Mouse (Mus musculus): ENCODE measurements around the gene Six2.
"Not testable (repeated sequence)": the region's sequence is repeated elsewhere in the genome, so short reads cannot be mapped to it uniquely, and the experiment has no call there.

Six2 gene

DNA sequence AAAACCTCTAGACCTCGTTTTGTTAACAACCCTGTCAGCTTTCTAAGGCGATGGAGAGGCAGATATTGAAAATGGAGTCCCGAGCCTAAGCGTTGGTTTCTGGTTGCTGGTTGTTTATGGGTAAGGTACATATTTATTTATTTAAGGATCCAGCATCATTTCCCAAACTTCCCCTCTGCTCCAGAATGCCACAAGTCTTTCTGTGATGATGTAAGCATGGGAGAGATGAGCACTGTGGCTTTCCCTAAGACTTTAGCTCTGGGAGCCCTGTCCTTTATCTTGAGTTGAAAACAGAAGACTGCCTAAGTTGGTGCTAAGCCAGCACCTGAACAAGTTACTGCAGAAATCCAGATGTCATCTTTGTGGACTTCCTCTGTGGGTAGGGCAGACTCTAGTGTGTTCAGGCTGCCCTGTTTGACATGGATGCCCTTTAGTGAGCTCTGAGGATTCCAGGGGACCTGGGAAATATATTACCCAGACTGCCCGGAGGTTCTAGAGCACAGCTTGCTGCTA, 1.8 kb upstream of the Six2 start:
- no peak for DNase-seq

- peak; percentile 11 to 18 for DNase-seq
These were observed 1.1 kb upstream of the Six2 start for GRCm38 (mm10) chr17:85688911-85689806.

DNA sequence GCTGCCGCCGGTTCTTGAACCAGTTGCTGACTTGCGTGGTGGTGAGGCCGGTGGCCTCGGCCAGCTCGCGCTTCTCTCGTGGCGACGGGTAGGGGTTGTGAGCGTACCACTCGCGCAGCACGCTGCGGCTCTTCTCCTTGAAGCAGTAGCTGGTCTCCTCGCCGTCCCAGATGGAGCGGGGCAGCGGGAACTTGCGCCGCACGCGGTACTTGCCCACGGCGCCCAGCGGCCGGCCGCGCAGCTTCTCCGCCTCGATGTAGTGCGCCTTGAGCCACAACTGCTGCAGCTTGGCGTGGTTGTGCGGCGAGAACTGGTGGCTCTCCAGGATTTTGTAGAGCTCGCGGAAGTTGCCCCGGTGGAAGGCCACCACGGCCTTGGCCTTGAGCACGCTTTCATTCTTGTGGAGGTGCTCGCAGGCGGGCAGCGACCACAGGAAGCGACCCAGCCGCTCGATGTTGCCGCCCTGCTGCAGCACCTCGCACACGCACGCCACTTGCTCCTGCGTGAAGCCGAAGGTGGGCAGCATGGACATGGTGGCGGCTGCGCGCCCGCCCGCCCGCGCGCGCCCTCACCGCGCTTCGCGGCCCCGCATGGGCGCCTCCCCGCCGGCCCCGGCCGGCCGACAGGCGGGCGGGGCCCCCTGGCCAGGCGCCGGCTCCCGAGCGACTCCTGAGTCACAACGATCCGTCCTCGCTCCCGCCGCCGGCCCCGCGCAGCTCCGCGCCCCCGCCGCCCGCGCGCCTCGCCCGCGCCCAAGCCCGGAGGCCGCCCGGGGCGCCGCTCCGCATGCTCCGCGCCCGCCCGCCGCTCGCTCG, 446 bp downstream of the Six2 start:
- DNase-seq, result no peak

GRCm38 (mm10) chr17:85686476-85687420, 1.3 kb downstream of the Six2 start:
- DNase-seq, result no peak

DNA sequence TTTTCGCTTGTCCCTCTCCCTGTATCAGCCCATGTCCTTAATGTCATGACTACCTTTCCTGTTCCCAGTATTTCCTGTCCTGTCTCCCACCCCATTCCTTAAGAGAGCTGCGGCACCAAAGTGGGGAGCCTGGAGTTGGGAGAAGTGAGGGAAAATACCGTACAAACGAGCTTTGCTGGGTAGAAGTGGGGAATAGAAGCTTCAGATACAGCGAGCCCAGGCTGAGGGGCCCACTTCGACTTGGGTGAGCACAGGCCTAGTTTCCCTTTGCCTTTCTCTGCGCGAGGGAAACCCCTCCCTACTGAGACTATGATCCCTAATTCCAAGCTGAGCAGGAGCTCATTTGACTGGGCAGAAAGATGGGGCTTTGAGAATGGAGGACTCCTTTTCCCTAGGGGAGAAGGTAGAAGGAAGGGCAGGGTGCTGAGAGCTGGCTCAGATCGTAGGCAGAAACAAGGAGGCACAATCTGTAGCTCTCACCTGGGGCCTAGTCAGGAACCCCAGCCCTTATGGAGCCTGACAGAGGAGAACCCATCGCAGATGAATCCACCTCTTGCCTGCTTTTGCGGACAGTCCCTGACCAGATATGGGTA, 2.3 kb downstream of the Six2 start:
- no peak for DNase-seq

DNA sequence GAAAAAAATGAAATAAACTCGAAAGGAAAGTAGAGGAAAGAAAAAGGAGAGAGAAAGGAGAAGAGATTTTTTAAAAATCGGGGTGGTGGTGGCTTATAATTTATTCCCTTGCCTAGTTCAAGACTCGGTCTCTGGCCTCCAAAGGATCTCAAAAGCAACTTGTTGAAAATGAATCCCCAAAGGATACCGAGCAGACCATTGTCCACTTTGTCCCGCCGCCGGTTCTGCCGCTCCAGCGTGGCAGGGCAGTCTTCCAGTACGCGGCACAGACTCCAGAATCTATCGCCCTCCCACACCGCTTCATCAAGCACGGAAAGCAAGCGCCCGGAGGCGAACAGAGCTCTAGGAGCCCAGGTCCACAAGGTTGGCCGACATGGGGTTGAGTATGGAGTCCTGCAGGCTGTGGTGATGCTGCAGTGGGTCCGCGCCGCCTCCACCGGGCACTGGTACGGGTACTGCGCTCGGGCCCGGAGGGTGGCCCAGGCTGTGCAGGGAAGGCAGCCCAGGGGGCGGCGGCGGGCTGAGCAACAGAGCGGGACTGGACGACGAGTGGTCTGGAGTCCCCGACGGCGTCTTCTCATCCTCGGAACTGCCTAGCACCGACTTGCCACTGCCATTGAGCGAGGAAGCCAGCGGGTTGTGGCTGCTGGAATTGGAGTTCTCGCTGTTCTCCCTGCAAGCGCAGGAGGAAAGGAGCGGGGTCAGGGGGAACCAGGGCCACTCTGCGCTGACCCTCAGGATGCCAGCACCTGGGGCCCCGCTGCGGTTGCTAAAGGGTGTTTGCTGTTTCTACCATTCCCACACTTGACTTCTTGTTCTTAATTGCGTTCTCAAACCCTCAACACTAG, 3.0 kb downstream of the Six2 start:
- DNase-seq, result no peak

- not testable (repeated sequence) for DNase-seq
These were observed 3.6 kb downstream of the Six2 start for GRCm38 (mm10) chr17:85684436-85684835.

DNA sequence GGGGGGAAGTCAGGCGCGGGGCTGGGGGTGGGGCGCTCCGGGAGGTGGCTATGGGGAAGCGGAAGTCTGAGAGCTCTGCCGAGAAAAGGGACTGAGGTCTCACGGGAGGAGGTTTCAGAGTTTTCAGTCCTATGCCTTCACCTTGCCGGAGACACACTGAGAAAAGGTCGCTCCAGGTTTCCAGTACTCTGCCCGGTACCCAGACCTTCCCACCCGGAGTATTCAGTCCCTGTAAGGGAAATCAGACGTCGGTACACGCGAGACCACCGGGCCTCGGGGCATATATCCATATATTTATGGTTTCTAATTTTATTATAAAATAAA, 4.1 kb downstream of the Six2 start:
- DNase-seq, result no peak

GRCm38 (mm10) chr17:85683111-85683983, 4.7 kb downstream of the Six2 start:
- DNase-seq, result no peak

GRCm38 (mm10) chr17:85682181-85682710, 5.8 kb downstream of the Six2 start:
- DNase-seq, result no peak

GRCm38 (mm10) chr17:85681741-85682140, 6.3 kb downstream of the Six2 start:
- no peak for DNase-seq

DNA sequence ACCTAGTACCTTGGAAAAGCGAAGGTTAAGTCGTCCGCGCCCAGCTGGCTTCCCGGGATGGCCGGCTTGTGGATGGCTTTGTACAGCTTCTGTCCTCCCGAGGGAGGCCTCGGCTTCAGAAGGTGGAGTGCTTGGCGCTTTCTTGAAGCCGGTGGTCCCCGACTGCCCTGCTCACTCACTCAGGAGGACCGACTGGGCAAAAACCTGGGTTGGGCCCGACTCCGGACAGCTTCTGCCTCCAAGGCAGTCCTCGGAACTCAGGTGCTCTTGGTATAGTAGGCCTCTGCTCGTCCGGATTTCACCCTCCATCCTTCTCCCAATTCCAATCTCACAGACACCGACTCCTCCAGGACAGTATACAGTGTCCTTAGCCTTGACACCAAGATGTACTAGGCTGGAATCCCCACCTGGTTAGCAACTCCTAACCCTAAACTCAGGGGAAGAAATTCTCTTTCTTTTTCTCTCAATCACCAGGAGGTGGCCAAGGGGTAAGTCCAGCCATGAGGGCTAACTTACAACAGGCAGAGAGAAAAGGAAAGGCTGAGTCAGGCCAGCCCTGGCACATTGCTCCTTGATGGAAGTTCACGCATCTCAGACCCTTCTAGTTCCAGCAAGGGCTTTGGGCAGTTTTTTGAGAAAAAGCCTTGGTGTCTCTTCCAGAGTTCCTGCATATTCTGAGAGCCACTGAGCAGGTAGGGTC, 7.1 kb downstream of the Six2 start:
- no peak for DNase-seq

DNA sequence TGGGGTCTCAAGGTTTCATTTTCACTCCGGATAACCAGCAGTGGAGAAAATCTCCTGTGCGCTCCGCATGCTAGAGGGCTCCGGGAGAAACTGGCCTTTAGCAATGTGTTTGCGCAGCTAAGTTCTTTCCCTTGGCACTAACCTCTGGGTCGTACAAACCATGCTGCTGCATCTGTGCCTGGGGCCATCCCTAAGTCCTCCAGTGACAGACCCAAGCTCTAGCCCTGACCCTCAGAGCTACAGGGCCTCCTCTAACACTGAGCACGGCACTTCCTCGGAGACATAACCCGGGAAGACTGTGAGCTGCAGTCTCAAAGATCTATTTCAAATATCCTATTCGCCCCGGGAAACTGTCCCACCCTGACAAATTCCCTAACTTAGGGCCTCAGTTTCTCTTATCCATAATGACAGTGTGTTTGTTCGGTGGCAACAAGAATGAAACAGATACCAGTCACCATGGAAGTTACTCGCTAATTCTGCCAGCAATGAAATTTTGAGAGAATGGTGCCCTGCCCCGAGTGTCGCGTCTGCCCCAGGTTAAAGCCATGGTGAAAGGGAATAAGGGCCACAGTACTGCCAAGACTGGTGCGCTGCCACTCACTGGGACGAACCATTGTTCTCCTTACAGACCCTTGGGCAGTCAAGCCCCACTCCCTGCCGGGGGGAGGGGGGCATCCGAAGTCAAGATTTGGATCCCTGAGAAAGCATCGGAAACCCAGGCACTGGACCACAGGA, 7.8 kb downstream of the Six2 start:
- DNase-seq, result no peak

- no peak for DNase-seq
These were observed 8.4 kb downstream of the Six2 start for GRCm38 (mm10) chr17:85679651-85680050.

GRCm38 (mm10) chr17:85664618-85665320, 23.3 kb downstream of the Six2 start:
- peak; percentile 47 to 50 for DNase-seq

DNA sequence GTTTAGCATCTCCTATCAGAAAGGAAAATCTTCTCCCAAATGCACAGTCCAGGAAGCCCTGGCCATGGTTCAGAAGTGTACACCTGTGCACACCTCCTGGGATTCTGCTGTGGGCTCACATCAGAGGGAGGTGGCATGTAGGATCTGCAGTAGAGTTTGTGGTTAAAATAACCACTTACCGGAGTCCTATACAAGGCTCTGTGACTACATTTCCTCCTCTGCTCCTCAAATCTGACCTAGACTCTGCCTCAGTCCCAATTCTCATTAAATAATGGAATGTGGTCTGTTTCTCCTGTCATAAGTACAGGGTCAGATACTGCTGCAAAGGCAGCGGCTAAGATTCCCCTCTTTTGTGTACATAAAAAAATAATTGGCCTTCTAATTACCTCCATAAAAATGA, 23.9 kb downstream of the Six2 start:
- DNase-seq, result no peak

GRCm38 (mm10) chr17:85661521-85661920, 26.6 kb downstream of the Six2 start:
- DNase-seq, result no peak

- DNase-seq, result no peak
These were observed 28.1 kb downstream of the Six2 start for GRCm38 (mm10) chr17:85660016-85660415.

All from lung, adult 18-20 months (tissue).